Mouse (Mus musculus): ENCODE results near the gene Foxn3. TPM values are rescaled to one million over a fixed set of nuclear protein-coding genes. Genes with fewer than 3 reads are reported as not detected.

The Foxn3 gene
- polyA plus RNA-seq, 1 experiment from 2014 or later = 90.2 TPM

- Histone ChIP-seq H3K27me3 (no peaks in the 10 kb centered on the region), H3K36me3 (0 out of 2 replicates have a peak, but pooled peaks cover 5% of the 10 kb centered on the region), H3K9me3 (replicated peaks) (no peaks in the 10 kb centered on the region), H3K4me2 (replicated peaks) (no peak overlapping the region), H3K4me3 (no peak overlapping the region), H3K9ac (no peak overlapping the region), H3K27ac (no peak overlapping the region), H3K4me1 (peaks cover 7% of the 10 kb centered on the region)
- 94% methylated on average over 6 of the region's 6 CpGs for WGBS
- no peak for ATAC-seq (ENCODE audit: low FRiP score)
Observed at GRCm38 (mm10) chr12:99450076-99450475, 113.3 kb downstream of the Foxn3 start.

- 91% methylated on average over 5 of the region's 5 CpGs for WGBS
- Histone ChIP-seq H3K36me3 (0 out of 2 replicates have a peak, but pooled peaks cover 5% of the 10 kb centered on the region), H3K4me3 (no peak overlapping the region), H3K9me3 (replicated peaks) (no peaks in the 10 kb centered on the region), H3K9ac (no peak overlapping the region), H3K27me3 (no peaks in the 10 kb centered on the region), H3K4me2 (replicated peaks) (no peak overlapping the region), H3K4me1 (peaks cover 3% of the 10 kb centered on the region; the same call in 1 of the 2 replicates), H3K27ac (no peak overlapping the region)
- ATAC-seq (ENCODE audit: low FRiP score) = no peak
Observed at GRCm38 (mm10) chr12:99447791-99448190, 115.6 kb downstream of the Foxn3 start.

GRCm38 (mm10) chr12:99445018-99445674, 118.2 kb downstream of the Foxn3 start:
- Histone ChIP-seq H3K27ac (no peak overlapping the region), H3K27me3 (no peaks in the 10 kb centered on the region), H3K4me1 (peaks cover 3% of the 10 kb centered on the region; the same call in 1 of the 2 replicates), H3K9ac (no peak overlapping the region), H3K36me3 (0 out of 2 replicates have a peak, but pooled peaks cover 5% of the 10 kb centered on the region), H3K4me3 (no peak overlapping the region), H3K9me3 (replicated peaks) (no peaks in the 10 kb centered on the region), H3K4me2 (replicated peaks) (no peak overlapping the region)
- 76% methylated on average over 6 of the region's 6 CpGs for WGBS
- ATAC-seq (ENCODE audit: low FRiP score) = no peak

- no peak for ATAC-seq (ENCODE audit: low FRiP score)
- 95% methylated on average over 3 of the region's 3 CpGs for WGBS
- no peak overlapping the region for H3K27ac ChIP-seq
Observed at GRCm38 (mm10) chr12:99442819-99443218, 120.6 kb downstream of the Foxn3 start.

GRCm38 (mm10) chr12:99440953-99441352, 122.4 kb downstream of the Foxn3 start:
- no peak overlapping the region for H3K9ac ChIP-seq
- no peaks in the 10 kb centered on the region for H3K36me3 ChIP-seq
- ATAC-seq (ENCODE audit: low FRiP score) = no peak
- H3K27ac ChIP-seq = no peak overlapping the region
- H3K9me3 ChIP-seq (replicated peaks) = no peaks in the 10 kb centered on the region
- no peaks in the 10 kb centered on the region for H3K27me3 ChIP-seq
- no peak overlapping the region for H3K4me2 ChIP-seq (replicated peaks)
- H3K4me3 ChIP-seq = no peak overlapping the region
- WGBS = 73% methylated on average over 4 of the region's 4 CpGs
- peaks cover 3% of the 10 kb centered on the region; the same call in 1 of the 2 replicates for H3K4me1 ChIP-seq

More at GRCm38 (mm10) chr12:99442819-99443218, 120.6 kb downstream of the Foxn3 start:
- Histone ChIP-seq H3K4me3 (no peak overlapping the region), H3K4me1 (peaks cover 3% of the 10 kb centered on the region; the same call in 1 of the 2 replicates), H3K27me3 (no peaks in the 10 kb centered on the region), H3K9ac (no peak overlapping the region), H3K36me3 (no peaks in the 10 kb centered on the region), H3K9me3 (replicated peaks) (no peaks in the 10 kb centered on the region), H3K4me2 (replicated peaks) (no peak overlapping the region)

GRCm38 (mm10) chr12:99440022-99440421, 123.4 kb downstream of the Foxn3 start:
- no peaks in the 10 kb centered on the region for H3K36me3 ChIP-seq
- no peaks in the 10 kb centered on the region for H3K27me3 ChIP-seq
- WGBS = 83% methylated on average over 3 of the region's 3 CpGs
- 0 out of 2 replicates have a peak, but pooled peaks cover 1% of the 10 kb centered on the region for H3K4me1 ChIP-seq
- no peak overlapping the region for H3K4me3 ChIP-seq
- no peak overlapping the region for H3K27ac ChIP-seq
- no peak for ATAC-seq (ENCODE audit: low FRiP score)
- H3K9ac ChIP-seq = no peak overlapping the region
- H3K4me2 ChIP-seq (replicated peaks) = no peak overlapping the region
- H3K9me3 ChIP-seq (replicated peaks) = no peaks in the 10 kb centered on the region

GRCm38 (mm10) chr12:99435189-99435588, 128.2 kb downstream of the Foxn3 start:
- Histone ChIP-seq H3K9me3 (replicated peaks) (no peaks in the 10 kb centered on the region), H3K4me2 (replicated peaks) (no peak overlapping the region), H3K4me3 (no peak overlapping the region), H3K36me3 (0 out of 2 replicates have a peak, but pooled peaks cover 3% of the 10 kb centered on the region), H3K27ac (no peak overlapping the region), H3K27me3 (no peaks in the 10 kb centered on the region), H3K9ac (no peak overlapping the region), H3K4me1 (no peaks in the 10 kb centered on the region)
- ATAC-seq (ENCODE audit: low FRiP score) = no peak
- 93% methylated on average over 4 of the region's 4 CpGs for WGBS

GRCm38 (mm10) chr12:99433402-99433801, 130.0 kb downstream of the Foxn3 start:
- WGBS = 80% methylated on average over 5 of the region's 5 CpGs
- no peaks in the 10 kb centered on the region for H3K27me3 ChIP-seq
- H3K4me2 ChIP-seq (replicated peaks) = no peak overlapping the region
- H3K9me3 ChIP-seq (replicated peaks) = no peaks in the 10 kb centered on the region
- no peak overlapping the region for H3K27ac ChIP-seq
- no peak for ATAC-seq (ENCODE audit: low FRiP score)
- H3K36me3 ChIP-seq = 0 out of 2 replicates have a peak, but pooled peaks cover 3% of the 10 kb centered on the region
- H3K9ac ChIP-seq = no peak overlapping the region
- H3K4me1 ChIP-seq = no peaks in the 10 kb centered on the region
- H3K4me3 ChIP-seq = no peak overlapping the region

- WGBS = 86% methylated on average over 6 of the region's 6 CpGs
- no peak overlapping the region for H3K27ac ChIP-seq
- H3K36me3 ChIP-seq = 0 out of 2 replicates have a peak, but pooled peaks cover 3% of the 10 kb centered on the region
- H3K9me3 ChIP-seq (replicated peaks) = no peaks in the 10 kb centered on the region
- no peaks in the 10 kb centered on the region for H3K27me3 ChIP-seq
- no peak for ATAC-seq (ENCODE audit: low FRiP score)
- H3K9ac ChIP-seq = no peak overlapping the region
- H3K4me1 ChIP-seq = no peaks in the 10 kb centered on the region
- H3K4me3 ChIP-seq = no peak overlapping the region
- no peak overlapping the region for H3K4me2 ChIP-seq (replicated peaks)
Observed at GRCm38 (mm10) chr12:99431541-99431940, 131.8 kb downstream of the Foxn3 start.

GRCm38 (mm10) chr12:99430992-99431391, 132.4 kb downstream of the Foxn3 start:
- H3K4me2 ChIP-seq (replicated peaks) = no peak overlapping the region
- no peak overlapping the region for H3K4me3 ChIP-seq
- 97% methylated on average over 3 of the region's 3 CpGs for WGBS
- H3K36me3 ChIP-seq = 0 out of 2 replicates have a peak, but pooled peaks cover 3% of the 10 kb centered on the region
- no peaks in the 10 kb centered on the region for H3K9me3 ChIP-seq (replicated peaks)
- no peak overlapping the region for H3K27ac ChIP-seq
- no peaks in the 10 kb centered on the region for H3K27me3 ChIP-seq
- H3K4me1 ChIP-seq = no peaks in the 10 kb centered on the region
- no peak overlapping the region for H3K9ac ChIP-seq
- no peak for ATAC-seq (ENCODE audit: low FRiP score)

- no peak overlapping the region for H3K4me2 ChIP-seq (replicated peaks)
- H3K27me3 ChIP-seq = no peaks in the 10 kb centered on the region
- no peak overlapping the region for H3K27ac ChIP-seq
- 0 out of 2 replicates have a peak, but pooled peaks cover 3% of the 10 kb centered on the region for H3K36me3 ChIP-seq
- no peaks in the 10 kb centered on the region for H3K4me1 ChIP-seq
- ATAC-seq (ENCODE audit: low FRiP score) = no peak
- H3K9ac ChIP-seq = no peak overlapping the region
- WGBS = 97% methylated on average over 3 of the region's 3 CpGs
- no peak overlapping the region for H3K4me3 ChIP-seq
- no peaks in the 10 kb centered on the region for H3K9me3 ChIP-seq (replicated peaks)
Observed at GRCm38 (mm10) chr12:99429101-99429500, 134.3 kb downstream of the Foxn3 start.

- no peak overlapping the region for H3K27ac ChIP-seq
- 75% methylated on average over 14 of the region's 14 CpGs for WGBS
Observed at GRCm38 (mm10) chr12:99426207-99426916, 137.0 kb downstream of the Foxn3 start.

More at GRCm38 (mm10) chr12:99426207-99426916, 137.0 kb downstream of the Foxn3 start:
- H3K4me3 ChIP-seq = no peak overlapping the region
- no peaks in the 10 kb centered on the region for H3K27me3 ChIP-seq
- H3K4me2 ChIP-seq (replicated peaks) = no peak overlapping the region
- ATAC-seq (ENCODE audit: low FRiP score) = no peak
- no peaks in the 10 kb centered on the region for H3K4me1 ChIP-seq
- H3K9me3 ChIP-seq (replicated peaks) = no peaks in the 10 kb centered on the region
- H3K36me3 ChIP-seq = 0 out of 2 replicates have a peak, but pooled peaks cover 3% of the 10 kb centered on the region
- H3K9ac ChIP-seq = no peak overlapping the region

Data from hindbrain, embryonic 12.5 days (tissue).